Mouse (Mus musculus): ENCODE data around the gene Kctd7.

- TF ChIP-seq CTCF (IDR thresholded peaks at IDR 0.05; ENCODE audit: control insufficient read depth, insufficient read depth, low read length) (no peak), POLR2A (IDR thresholded peaks at IDR 0.05; ENCODE audit: borderline replicate concordance, control insufficient read depth, low read depth, low read length) (no peak)
Observed at GRCm38 (mm10) chr5:130112653-130113052, 32.0 kb upstream of the Kctd7 start.
